Mouse (Mus musculus): ENCODE data around the gene Med20. TPM values are rescaled to one million over a fixed set of nuclear protein-coding genes. Genes with fewer than 3 reads are reported as not detected.
"Not testable (repeated sequence)": the region's sequence is repeated elsewhere in the genome, so short reads cannot be mapped to it uniquely, and the experiment has no call there.

Gene Med20
- polyA plus RNA-seq, 1 experiment from 2014 or later: 34.9 TPM

GRCm38 (mm10) chr17:47594969-47595247 lies 16.5 kb upstream of the Med20 start:
- WGBS: 2% methylated on average over 6 of the region's 9 CpGs
- Histone ChIP-seq H3K4me3 (ENCODE audit: low read length) (peak overlapping the region; percentile 75), H3K4me2 (ENCODE audit: low read depth, low read length) (peak overlapping the region; percentile 91), H3K36me3 (ENCODE audit: control insufficient read depth, insufficient read depth) (peaks cover 12% of the 10 kb centered on the region), H3K4me1 (ENCODE audit: control insufficient read depth, insufficient read depth, low read length) (peaks cover 43% of the 10 kb centered on the region), H3K9ac (ENCODE audit: low read length) (peak overlapping the region; percentile 90), H3K27ac (ENCODE audit: low read length) (peak overlapping the region; percentile 98), H3K27me3 (ENCODE audit: control insufficient read depth, insufficient read depth, low read length) (no peaks in the 10 kb centered on the region), H3K9me3 (replicated peaks; ENCODE audit: control insufficient read depth, low read length) (no peaks in the 10 kb centered on the region)
- no peak for ATAC-seq (replicated peaks; ENCODE audit: extremely low read depth, insufficient read depth, low FRiP score)

GRCm38 (mm10) chr17:47595248-47596161 lies 15.9 kb upstream of the Med20 start:
- peak; percentile 61 for ATAC-seq (replicated peaks; ENCODE audit: extremely low read depth, insufficient read depth, low FRiP score)

GRCm38 (mm10) chr17:47596162-47596838 lies 15.1 kb upstream of the Med20 start:
- Histone ChIP-seq H3K4me1 (ENCODE audit: control insufficient read depth, insufficient read depth, low read length) (peaks cover 43% of the 10 kb centered on the region), H3K9ac (ENCODE audit: low read length) (peak overlapping the region; percentile 90), H3K4me2 (ENCODE audit: low read depth, low read length) (peak overlapping the region; percentile 91), H3K27ac (ENCODE audit: low read length) (peak overlapping the region; percentile 98), H3K27me3 (ENCODE audit: control insufficient read depth, insufficient read depth, low read length) (no peaks in the 10 kb centered on the region), H3K4me3 (ENCODE audit: low read length) (peak overlapping the region; percentile 75), H3K36me3 (ENCODE audit: control insufficient read depth, insufficient read depth) (peaks cover 17% of the 10 kb centered on the region), H3K9me3 (replicated peaks; ENCODE audit: control insufficient read depth, low read length) (no peaks in the 10 kb centered on the region)
- no peak for ATAC-seq (replicated peaks; ENCODE audit: extremely low read depth, insufficient read depth, low FRiP score)
- 23% methylated on average over 6 of the region's 6 CpGs for WGBS

More at GRCm38 (mm10) chr17:47595248-47596161, 15.9 kb upstream of the Med20 start:
- H3K9me3 ChIP-seq (replicated peaks; ENCODE audit: control insufficient read depth, low read length): no peaks in the 10 kb centered on the region
- H3K4me2 ChIP-seq (ENCODE audit: low read depth, low read length): peak overlapping the region; percentile 91
- H3K36me3 ChIP-seq (ENCODE audit: control insufficient read depth, insufficient read depth): peaks cover 12% of the 10 kb centered on the region
- peak overlapping the region; percentile 98 for H3K27ac ChIP-seq (ENCODE audit: low read length)
- no peaks in the 10 kb centered on the region for H3K27me3 ChIP-seq (ENCODE audit: control insufficient read depth, insufficient read depth, low read length)
- 1% methylated on average over 21 of the region's 21 CpGs for WGBS
- peak overlapping the region; percentile 75 for H3K4me3 ChIP-seq (ENCODE audit: low read length)
- peak overlapping the region; percentile 90 for H3K9ac ChIP-seq (ENCODE audit: low read length)
- peaks cover 43% of the 10 kb centered on the region for H3K4me1 ChIP-seq (ENCODE audit: control insufficient read depth, insufficient read depth, low read length)

GRCm38 (mm10) chr17:47596839-47597164 lies 14.6 kb upstream of the Med20 start:
- peaks cover 22% of the 10 kb centered on the region for H3K36me3 ChIP-seq (ENCODE audit: control insufficient read depth, insufficient read depth)
- H3K4me1 ChIP-seq (ENCODE audit: control insufficient read depth, insufficient read depth, low read length): peaks cover 43% of the 10 kb centered on the region
- H3K9me3 ChIP-seq (replicated peaks; ENCODE audit: control insufficient read depth, low read length): no peaks in the 10 kb centered on the region
- peak overlapping the region; percentile 90 for H3K9ac ChIP-seq (ENCODE audit: low read length)
- H3K27ac ChIP-seq (ENCODE audit: low read length): peak overlapping the region; percentile 98
- no peaks in the 10 kb centered on the region for H3K27me3 ChIP-seq (ENCODE audit: control insufficient read depth, insufficient read depth, low read length)
- ATAC-seq (replicated peaks; ENCODE audit: extremely low read depth, insufficient read depth, low FRiP score): no peak
- peak overlapping the region; percentile 75 for H3K4me3 ChIP-seq (ENCODE audit: low read length)
- H3K4me2 ChIP-seq (ENCODE audit: low read depth, low read length): peak overlapping the region; percentile 91
- WGBS: 45% methylated on average over 5 of the region's 5 CpGs

- no peak for ATAC-seq (replicated peaks; ENCODE audit: extremely low read depth, insufficient read depth, low FRiP score)
- H3K36me3 ChIP-seq (ENCODE audit: control insufficient read depth, insufficient read depth): peaks cover 26% of the 10 kb centered on the region
- peak overlapping the region; percentile 75; the same call in 1 of the 2 replicates for H3K4me3 ChIP-seq (ENCODE audit: low read length)
- H3K27ac ChIP-seq (ENCODE audit: low read length): peak overlapping the region; percentile 98
- peaks cover 43% of the 10 kb centered on the region for H3K4me1 ChIP-seq (ENCODE audit: control insufficient read depth, insufficient read depth, low read length)
- no peaks in the 10 kb centered on the region for H3K9me3 ChIP-seq (replicated peaks; ENCODE audit: control insufficient read depth, low read length)
- peak overlapping the region; percentile 91 for H3K4me2 ChIP-seq (ENCODE audit: low read depth, low read length)
- peak overlapping the region; percentile 90 for H3K9ac ChIP-seq (ENCODE audit: low read length)
- WGBS: 42% methylated on average over 13 of the region's 13 CpGs
- no peaks in the 10 kb centered on the region for H3K27me3 ChIP-seq (ENCODE audit: control insufficient read depth, insufficient read depth, low read length)
These were observed 14.1 kb upstream of the Med20 start for GRCm38 (mm10) chr17:47597261-47597660.

- Histone ChIP-seq H3K9ac (ENCODE audit: low read length) (peak overlapping the region; percentile 90), H3K36me3 (ENCODE audit: control insufficient read depth, insufficient read depth) (peaks cover 30% of the 10 kb centered on the region), H3K9me3 (replicated peaks; ENCODE audit: control insufficient read depth, low read length) (no peaks in the 10 kb centered on the region), H3K4me3 (ENCODE audit: low read length) (no peak overlapping the region), H3K27me3 (ENCODE audit: control insufficient read depth, insufficient read depth, low read length) (no peaks in the 10 kb centered on the region), H3K27ac (ENCODE audit: low read length) (peak overlapping the region; percentile 98), H3K4me2 (ENCODE audit: low read depth, low read length) (peak overlapping the region; percentile 91), H3K4me1 (ENCODE audit: control insufficient read depth, insufficient read depth, low read length) (peaks cover 37% of the 10 kb centered on the region)
- no peak for ATAC-seq (replicated peaks; ENCODE audit: extremely low read depth, insufficient read depth, low FRiP score)
- 17% methylated on average over 10 of the region's 10 CpGs for WGBS
These were observed 13.4 kb upstream of the Med20 start for GRCm38 (mm10) chr17:47597838-47598579.

- peaks cover 32% of the 10 kb centered on the region for H3K36me3 ChIP-seq (ENCODE audit: control insufficient read depth, insufficient read depth)
These were observed 12.6 kb upstream of the Med20 start for GRCm38 (mm10) chr17:47598580-47599304.

GRCm38 (mm10) chr17:47599511-47600297 lies 11.7 kb upstream of the Med20 start:
- Histone ChIP-seq H3K4me3 (ENCODE audit: low read length) (no peak overlapping the region), H3K9me3 (replicated peaks; ENCODE audit: control insufficient read depth, low read length) (no peaks in the 10 kb centered on the region), H3K27ac (ENCODE audit: low read length) (peak overlapping the region; percentile 76), H3K27me3 (ENCODE audit: control insufficient read depth, insufficient read depth, low read length) (no peaks in the 10 kb centered on the region), H3K9ac (ENCODE audit: low read length) (no peak overlapping the region), H3K4me1 (ENCODE audit: control insufficient read depth, insufficient read depth, low read length) (peaks cover 37% of the 10 kb centered on the region), H3K36me3 (ENCODE audit: control insufficient read depth, insufficient read depth) (peaks cover 41% of the 10 kb centered on the region), H3K4me2 (ENCODE audit: low read depth, low read length) (no peak overlapping the region)
- ATAC-seq (replicated peaks; ENCODE audit: extremely low read depth, insufficient read depth, low FRiP score): no peak
- 70% methylated on average over 11 of the region's 11 CpGs for WGBS

More at GRCm38 (mm10) chr17:47598580-47599304, 12.6 kb upstream of the Med20 start:
- H3K9me3 ChIP-seq (replicated peaks; ENCODE audit: control insufficient read depth, low read length); H3K27me3 ChIP-seq (ENCODE audit: control insufficient read depth, insufficient read depth, low read length); H3K4me3 ChIP-seq (ENCODE audit: low read length); H3K9ac ChIP-seq (ENCODE audit: low read length); ATAC-seq (replicated peaks; ENCODE audit: extremely low read depth, insufficient read depth, low FRiP score); H3K4me2 ChIP-seq (ENCODE audit: low read depth, low read length): not testable (repeated sequence)
- WGBS: 69% methylated on average over 10 of the region's 10 CpGs
- peak overlapping the region; percentile 98 for H3K27ac ChIP-seq (ENCODE audit: low read length)
- peaks cover 37% of the 10 kb centered on the region for H3K4me1 ChIP-seq (ENCODE audit: control insufficient read depth, insufficient read depth, low read length)
